Mouse (Mus musculus): ENCODE measurements around the gene Efemp1. TPM values are rescaled to one million over a fixed set of nuclear protein-coding genes. Genes with fewer than 3 reads are reported as not detected.

The Efemp1 gene
- 64.5 and 74.7 TPM in 2 replicates for polyA plus RNA-seq (2014; fragmentation: Nextera tagmentation; extraction: Ambion mirVana)

- under 1% methylated on average over 30 of the region's 30 CpGs for WGBS
- Histone ChIP-seq H3K4me1 (ENCODE audit: control insufficient read depth, insufficient read depth, low read length) (peaks cover 4% of the 10 kb centered on the region; the same call in 1 of the 2 replicates), H3K27ac (replicated peaks; ENCODE audit: low read depth, low read length) (peak within 1 kb of the TSS; percentile 65), H3K4me2 (ENCODE audit: low read depth, low read length) (peak within 1 kb of the TSS; percentile 93), H3K9ac (ENCODE audit: low read depth, low read length) (peak within 1 kb of the TSS; percentile 69), H3K4me3 (ENCODE audit: low read depth, low read length) (peak within 1 kb of the TSS; percentile 61), H3K36me3 (ENCODE audit: control insufficient read depth, insufficient read depth, low read length) (no peaks in the 10 kb centered on the region), H3K27me3 (replicated peaks; ENCODE audit: control insufficient read depth, insufficient read depth, low read length) (no peaks in the 10 kb centered on the region), H3K9me3 (ENCODE audit: control insufficient read depth, low read length) (no peaks in the 10 kb centered on the region)
- peak; percentile 88 for ATAC-seq (ENCODE audit: low read depth)
- DNase-seq (ENCODE audit: low spot score) = peak; percentile 58
Measured at GRCm38 (mm10) chr11:28853102-28853800, at the start of gene Efemp1. Gene Efemp1 (plus strand): TSS chr11:28853204.

- Histone ChIP-seq H3K36me3 (ENCODE audit: control insufficient read depth, insufficient read depth, low read length) (no peaks in the 10 kb centered on the region), H3K27ac (replicated peaks; ENCODE audit: low read depth, low read length) (no peak overlapping the region), H3K4me3 (ENCODE audit: low read depth, low read length) (no peak overlapping the region), H3K27me3 (replicated peaks; ENCODE audit: control insufficient read depth, insufficient read depth, low read length) (no peaks in the 10 kb centered on the region), H3K4me2 (ENCODE audit: low read depth, low read length) (no peak overlapping the region), H3K4me1 (ENCODE audit: control insufficient read depth, insufficient read depth, low read length) (peaks cover 10% of the 10 kb centered on the region; the same call in 1 of the 2 replicates), H3K9me3 (ENCODE audit: control insufficient read depth, low read length) (no peaks in the 10 kb centered on the region), H3K9ac (ENCODE audit: low read depth, low read length) (no peak overlapping the region)
- ATAC-seq (ENCODE audit: low read depth) (no peak), DNase-seq (ENCODE audit: low spot score) (peak; percentile 80)
- WGBS = 46% methylated on average over 3 of the region's 3 CpGs
Measured at GRCm38 (mm10) chr11:28808685-28809084, 44.3 kb upstream of the Efemp1 start.

GRCm38 (mm10) chr11:28811874-28812273 is 41.1 kb upstream of the Efemp1 start:
- Histone ChIP-seq H3K4me3 (ENCODE audit: low read depth, low read length) (no peak overlapping the region), H3K27me3 (replicated peaks; ENCODE audit: control insufficient read depth, insufficient read depth, low read length) (no peaks in the 10 kb centered on the region), H3K9me3 (ENCODE audit: control insufficient read depth, low read length) (no peaks in the 10 kb centered on the region), H3K36me3 (ENCODE audit: control insufficient read depth, insufficient read depth, low read length) (no peaks in the 10 kb centered on the region), H3K9ac (ENCODE audit: low read depth, low read length) (no peak overlapping the region), H3K4me2 (ENCODE audit: low read depth, low read length) (no peak overlapping the region), H3K4me1 (ENCODE audit: control insufficient read depth, insufficient read depth, low read length) (peaks cover 10% of the 10 kb centered on the region; the same call in 1 of the 2 replicates), H3K27ac (replicated peaks; ENCODE audit: low read depth, low read length) (no peak overlapping the region)
- DNase-seq (ENCODE audit: low spot score) = no peak
- WGBS = 65% methylated on average over 2 of the region's 2 CpGs
- no peak for ATAC-seq (ENCODE audit: low read depth)

GRCm38 (mm10) chr11:28812564-28812963 is 40.4 kb upstream of the Efemp1 start:
- Histone ChIP-seq H3K27me3 (replicated peaks; ENCODE audit: control insufficient read depth, insufficient read depth, low read length) (no peaks in the 10 kb centered on the region), H3K27ac (replicated peaks; ENCODE audit: low read depth, low read length) (no peak overlapping the region), H3K4me1 (ENCODE audit: control insufficient read depth, insufficient read depth, low read length) (peaks cover 10% of the 10 kb centered on the region; the same call in 1 of the 2 replicates), H3K9me3 (ENCODE audit: control insufficient read depth, low read length) (no peaks in the 10 kb centered on the region), H3K4me3 (ENCODE audit: low read depth, low read length) (no peak overlapping the region), H3K4me2 (ENCODE audit: low read depth, low read length) (no peak overlapping the region), H3K9ac (ENCODE audit: low read depth, low read length) (no peak overlapping the region), H3K36me3 (ENCODE audit: control insufficient read depth, insufficient read depth, low read length) (no peaks in the 10 kb centered on the region)
- peak; percentile 84 for DNase-seq (ENCODE audit: low spot score)
- ATAC-seq (ENCODE audit: low read depth) = peak; percentile 85
- 38% methylated on average over 2 of the region's 2 CpGs for WGBS

- Histone ChIP-seq H3K27me3 (replicated peaks; ENCODE audit: control insufficient read depth, insufficient read depth, low read length) (no peaks in the 10 kb centered on the region), H3K4me3 (ENCODE audit: low read depth, low read length) (no peak overlapping the region), H3K4me1 (ENCODE audit: control insufficient read depth, insufficient read depth, low read length) (peaks cover 10% of the 10 kb centered on the region; the same call in 1 of the 2 replicates), H3K27ac (replicated peaks; ENCODE audit: low read depth, low read length) (no peak overlapping the region), H3K9ac (ENCODE audit: low read depth, low read length) (no peak overlapping the region), H3K4me2 (ENCODE audit: low read depth, low read length) (no peak overlapping the region), H3K36me3 (ENCODE audit: control insufficient read depth, insufficient read depth, low read length) (no peaks in the 10 kb centered on the region), H3K9me3 (ENCODE audit: control insufficient read depth, low read length) (no peaks in the 10 kb centered on the region)
- ATAC-seq (ENCODE audit: low read depth) (no peak), DNase-seq (ENCODE audit: low spot score) (no peak)
- WGBS = 81% methylated on average over 4 of the region's 4 CpGs
Measured at GRCm38 (mm10) chr11:28817405-28817804, 35.6 kb upstream of the Efemp1 start.

- Histone ChIP-seq H3K9me3 (ENCODE audit: control insufficient read depth, low read length) (no peaks in the 10 kb centered on the region), H3K27me3 (replicated peaks; ENCODE audit: control insufficient read depth, insufficient read depth, low read length) (no peaks in the 10 kb centered on the region), H3K27ac (replicated peaks; ENCODE audit: low read depth, low read length) (no peak overlapping the region), H3K9ac (ENCODE audit: low read depth, low read length) (no peak overlapping the region), H3K4me2 (ENCODE audit: low read depth, low read length) (no peak overlapping the region), H3K4me3 (ENCODE audit: low read depth, low read length) (no peak overlapping the region), H3K4me1 (ENCODE audit: control insufficient read depth, insufficient read depth, low read length) (no peaks in the 10 kb centered on the region), H3K36me3 (ENCODE audit: control insufficient read depth, insufficient read depth, low read length) (no peaks in the 10 kb centered on the region)
- 59% methylated on average over 2 of the region's 2 CpGs for WGBS
- no peak for DNase-seq (ENCODE audit: low spot score)
- no peak for ATAC-seq (ENCODE audit: low read depth)
Measured at GRCm38 (mm10) chr11:28826950-28827349, 26.1 kb upstream of the Efemp1 start.

- Histone ChIP-seq H3K27me3 (replicated peaks; ENCODE audit: control insufficient read depth, insufficient read depth, low read length) (no peaks in the 10 kb centered on the region), H3K4me1 (ENCODE audit: control insufficient read depth, insufficient read depth, low read length) (peaks cover 14% of the 10 kb centered on the region), H3K4me3 (ENCODE audit: low read depth, low read length) (no peak overlapping the region), H3K4me2 (ENCODE audit: low read depth, low read length) (no peak overlapping the region), H3K27ac (replicated peaks; ENCODE audit: low read depth, low read length) (0 out of 2 replicates have a peak overlapping the region, but pooled peaks have one; percentile 18), H3K9ac (ENCODE audit: low read depth, low read length) (no peak overlapping the region), H3K36me3 (ENCODE audit: control insufficient read depth, insufficient read depth, low read length) (no peaks in the 10 kb centered on the region), H3K9me3 (ENCODE audit: control insufficient read depth, low read length) (no peaks in the 10 kb centered on the region)
- 22% methylated on average over 3 of the region's 3 CpGs for whole genome bisulfite sequencing
- ATAC-seq (ENCODE audit: low read depth) = peak; percentile 75; the same call in 1 of the 2 replicates
- peak; percentile 72 for DNase-seq (ENCODE audit: low spot score)
Measured at GRCm38 (mm10) chr11:28833809-28834208, 19.2 kb upstream of the Efemp1 start.

GRCm38 (mm10) chr11:28835141-28835540 is 17.9 kb upstream of the Efemp1 start:
- Histone ChIP-seq H3K9me3 (ENCODE audit: control insufficient read depth, low read length) (no peaks in the 10 kb centered on the region), H3K4me1 (ENCODE audit: control insufficient read depth, insufficient read depth, low read length) (peaks cover 14% of the 10 kb centered on the region), H3K27me3 (replicated peaks; ENCODE audit: control insufficient read depth, insufficient read depth, low read length) (no peaks in the 10 kb centered on the region), H3K4me2 (ENCODE audit: low read depth, low read length) (no peak overlapping the region), H3K36me3 (ENCODE audit: control insufficient read depth, insufficient read depth, low read length) (no peaks in the 10 kb centered on the region), H3K27ac (replicated peaks; ENCODE audit: low read depth, low read length) (peak overlapping the region; percentile 28; the same call in 1 of the 2 replicates), H3K4me3 (ENCODE audit: low read depth, low read length) (no peak overlapping the region), H3K9ac (ENCODE audit: low read depth, low read length) (no peak overlapping the region)
- DNase-seq (ENCODE audit: low spot score) (no peak), ATAC-seq (ENCODE audit: low read depth) (peak; percentile 30; the same call in 1 of the 2 replicates)

GRCm38 (mm10) chr11:28849841-28850240 is 3.2 kb upstream of the Efemp1 start:
- DNase-seq (ENCODE audit: low spot score) (no peak), ATAC-seq (ENCODE audit: low read depth) (no peak)
- Histone ChIP-seq H3K4me3 (ENCODE audit: low read depth, low read length) (no peak overlapping the region), H3K36me3 (ENCODE audit: control insufficient read depth, insufficient read depth, low read length) (no peaks in the 10 kb centered on the region), H3K27me3 (replicated peaks; ENCODE audit: control insufficient read depth, insufficient read depth, low read length) (no peaks in the 10 kb centered on the region), H3K9me3 (ENCODE audit: control insufficient read depth, low read length) (no peaks in the 10 kb centered on the region), H3K9ac (ENCODE audit: low read depth, low read length) (no peak overlapping the region), H3K27ac (replicated peaks; ENCODE audit: low read depth, low read length) (no peak overlapping the region), H3K4me2 (ENCODE audit: low read depth, low read length) (no peak overlapping the region), H3K4me1 (ENCODE audit: control insufficient read depth, insufficient read depth, low read length) (peaks cover 4% of the 10 kb centered on the region; the same call in 1 of the 2 replicates)

Data from embryonic facial prominence, embryonic 14.5 days (tissue).